Mouse (Mus musculus): ENCODE data around the gene Metrn. TPM values are rescaled to one million over a fixed set of nuclear protein-coding genes. Genes with fewer than 3 reads are reported as not detected.
"Not testable (repeated sequence)": the region's sequence is repeated elsewhere in the genome, so short reads cannot be mapped to it uniquely, and the experiment has no call there.

Gene Metrn
- polyA plus RNA-seq, 1 experiment from 2014 or later: 43.3 TPM

DNA sequence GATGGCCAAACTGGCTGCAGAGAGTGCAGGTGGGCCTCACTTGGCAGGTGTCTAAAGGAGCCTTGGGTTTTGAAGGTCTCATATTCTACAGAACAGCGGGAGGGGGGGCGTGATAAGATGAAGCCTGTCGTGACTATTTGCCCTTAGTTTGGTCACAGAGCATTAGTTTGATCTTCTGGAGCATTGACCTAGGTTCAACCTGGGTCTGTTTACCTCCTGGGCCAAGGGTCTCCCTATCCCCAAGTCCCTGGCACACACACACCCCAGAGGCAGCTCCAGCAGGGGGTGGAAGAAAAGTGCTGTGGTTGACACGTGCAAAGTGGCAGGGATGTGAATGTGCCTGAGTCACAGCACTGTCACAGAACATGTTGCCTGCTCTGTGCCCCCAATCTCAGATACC, 14.0 kb upstream of the Metrn start:
- Histone ChIP-seq H3K27me3 (ENCODE audit: control insufficient read depth, insufficient read depth, low read depth, low read length) (peaks cover 33% of the 10 kb centered on the region), H3K36me3 (ENCODE audit: control insufficient read depth, insufficient read depth, low read length) (no peaks in the 10 kb centered on the region), H3K4me3 (ENCODE audit: low read length) (no peak overlapping the region), H3K4me1 (replicated peaks; ENCODE audit: control insufficient read depth, insufficient read depth, low read length) (peaks cover 3% of the 10 kb centered on the region; the same call in 1 of the 2 replicates), H3K9me3 (ENCODE audit: control insufficient read depth, low read length) (no peaks in the 10 kb centered on the region), H3K9ac (ENCODE audit: low read length) (no peak overlapping the region), H3K4me2 (ENCODE audit: low read depth, low read length) (no peak overlapping the region), H3K27ac (ENCODE audit: low read length) (no peak overlapping the region)
- 63% methylated on average over 4 of the region's 4 CpGs for WGBS
- ATAC-seq (ENCODE audit: low read depth): no peak

DNA sequence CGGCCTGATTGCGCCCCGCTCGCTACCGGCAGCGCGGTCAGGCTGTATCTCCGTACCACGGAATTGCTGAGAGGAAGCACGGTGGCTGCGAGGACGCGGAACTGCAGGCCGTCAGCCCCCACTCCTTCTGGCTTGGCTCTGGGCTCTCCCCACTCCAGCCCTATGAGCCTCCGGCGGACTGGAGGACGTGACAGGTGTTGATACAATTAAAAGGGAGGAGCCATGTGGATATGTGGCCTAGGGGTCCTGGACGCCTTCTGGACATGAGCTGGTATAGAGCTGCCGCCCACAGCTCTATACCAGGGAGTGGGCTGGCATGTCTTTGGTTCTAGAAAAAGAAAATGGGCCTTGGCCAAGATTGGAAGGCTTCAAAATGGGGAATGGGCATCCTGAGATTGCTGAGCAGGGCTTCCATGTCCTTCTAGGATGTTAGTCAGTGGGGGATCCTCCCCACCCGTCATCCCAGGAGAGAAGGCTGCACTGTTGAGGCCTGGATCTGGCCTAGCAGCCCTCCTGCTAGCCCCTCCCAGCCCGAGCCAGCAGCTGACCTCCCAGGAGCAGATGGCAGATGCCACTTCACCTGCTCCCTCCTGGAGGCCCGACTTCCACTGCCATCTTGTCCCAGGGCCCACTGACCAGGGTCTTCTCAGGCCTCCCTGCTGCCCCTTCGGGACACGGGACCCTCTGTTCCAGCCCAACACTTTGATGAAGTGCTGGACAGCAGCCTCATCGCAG, 12.8 kb upstream of the Metrn start:
- ATAC-seq (ENCODE audit: low read depth): peak; percentile 5; the same call in 1 of the 2 replicates
- Histone ChIP-seq H3K4me1 (replicated peaks; ENCODE audit: control insufficient read depth, insufficient read depth, low read length) (peaks cover 3% of the 10 kb centered on the region; the same call in 1 of the 2 replicates), H3K9me3 (ENCODE audit: control insufficient read depth, low read length) (no peaks in the 10 kb centered on the region), H3K27me3 (ENCODE audit: control insufficient read depth, insufficient read depth, low read depth, low read length) (peaks cover 33% of the 10 kb centered on the region), H3K27ac (ENCODE audit: low read length) (no peak overlapping the region), H3K9ac (ENCODE audit: low read length) (peak overlapping the region; percentile 62), H3K36me3 (ENCODE audit: control insufficient read depth, insufficient read depth, low read length) (no peaks in the 10 kb centered on the region), H3K4me3 (ENCODE audit: low read length) (peak overlapping the region; percentile 68), H3K4me2 (ENCODE audit: low read depth, low read length) (peak overlapping the region; percentile 96)
- WGBS: 5% methylated on average over 22 of the region's 25 CpGs

DNA sequence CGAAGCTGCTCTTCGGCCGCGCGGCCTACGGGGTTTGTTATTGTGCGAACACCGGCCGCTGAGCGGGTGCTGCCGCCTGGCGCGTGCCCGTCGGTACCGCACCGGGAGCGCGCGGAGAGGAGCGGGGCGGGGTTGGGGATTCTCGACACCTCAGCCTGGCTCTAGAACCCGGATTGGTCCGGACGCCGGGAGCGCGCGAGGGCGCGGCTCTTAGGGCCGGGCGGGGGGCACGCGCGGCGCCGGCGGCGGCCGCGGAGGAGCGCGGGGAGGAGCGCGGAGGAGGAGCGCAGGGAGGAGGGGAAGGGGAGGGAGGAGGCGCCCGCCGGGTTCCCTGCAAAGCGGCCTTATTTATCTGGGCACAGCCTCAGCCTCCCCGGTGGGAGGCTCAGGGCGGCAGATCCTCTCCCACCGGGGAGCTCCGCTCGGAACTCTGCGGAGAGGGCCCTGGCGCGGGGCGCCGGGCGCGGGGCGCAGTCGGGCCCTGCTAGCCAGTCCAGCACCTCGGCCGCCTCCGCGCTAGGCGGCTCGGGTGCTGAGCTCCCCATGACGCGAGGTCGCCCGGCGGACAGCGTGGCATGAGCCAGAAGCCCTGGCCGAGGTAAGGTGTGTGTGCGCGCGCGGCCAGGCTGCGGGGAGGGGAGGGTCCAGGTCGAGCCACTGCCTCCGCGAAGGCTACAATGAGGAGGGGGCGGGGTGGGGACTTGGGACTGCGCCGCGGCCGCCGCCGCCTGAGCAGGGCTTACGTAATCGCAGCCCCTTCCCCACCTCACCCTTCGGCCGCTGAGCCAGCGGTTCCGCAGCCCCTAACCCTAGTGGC, 12.1 kb upstream of the Metrn start, which contains the start of gene Fbxl16:
Fbxl16 (plus strand) TSS at position 297 of the 817 bp plus-strand sequence.
- Histone ChIP-seq H3K4me1 (replicated peaks; ENCODE audit: control insufficient read depth, insufficient read depth, low read length) (peaks cover 3% of the 10 kb centered on the region; the same call in 1 of the 2 replicates), H3K27ac (ENCODE audit: low read length) (no peak within 1 kb of the TSS), H3K9me3 (ENCODE audit: control insufficient read depth, low read length) (no peaks in the 10 kb centered on the region), H3K27me3 (ENCODE audit: control insufficient read depth, insufficient read depth, low read depth, low read length) (peaks cover 33% of the 10 kb centered on the region), H3K4me3 (ENCODE audit: low read length) (peak within 1 kb of the TSS; percentile 68), H3K36me3 (ENCODE audit: control insufficient read depth, insufficient read depth, low read length) (no peaks in the 10 kb centered on the region), H3K4me2 (ENCODE audit: low read depth, low read length) (peak within 1 kb of the TSS; percentile 96), H3K9ac (ENCODE audit: low read length) (peak within 1 kb of the TSS; percentile 62)
- under 1% methylated on average over 75 of the region's 100 CpGs for WGBS
- peak; percentile 81 for ATAC-seq (ENCODE audit: low read depth)

DNA sequence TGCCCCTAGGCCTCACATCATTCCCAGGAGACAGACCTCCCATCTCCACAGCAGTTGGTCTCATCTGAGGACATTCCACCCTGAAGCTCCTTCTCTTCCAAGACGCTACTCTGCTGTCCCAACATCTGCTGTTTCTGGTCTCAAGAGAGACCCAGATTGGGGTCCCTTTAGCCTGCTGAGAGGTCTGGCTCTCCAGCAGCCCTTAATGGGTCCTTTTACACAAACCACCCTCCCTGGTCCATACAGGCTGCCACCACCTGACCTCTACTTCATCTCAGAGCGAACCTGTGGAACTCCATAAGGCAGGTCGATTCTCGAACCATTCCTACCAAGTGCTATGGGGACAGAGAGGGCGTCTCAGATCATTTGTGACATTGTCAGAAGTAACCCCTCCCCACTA, 11.1 kb upstream of the Metrn start:
- H3K9me3 ChIP-seq (ENCODE audit: control insufficient read depth, low read length): no peaks in the 10 kb centered on the region
- no peak overlapping the region for H3K9ac ChIP-seq (ENCODE audit: low read length)
- ATAC-seq (ENCODE audit: low read depth): no peak
- no peak overlapping the region for H3K27ac ChIP-seq (ENCODE audit: low read length)
- 32% methylated on average over 5 of the region's 5 CpGs for WGBS
- no peaks in the 10 kb centered on the region for H3K36me3 ChIP-seq (ENCODE audit: control insufficient read depth, insufficient read depth, low read length)
- peaks cover 3% of the 10 kb centered on the region; the same call in 1 of the 2 replicates for H3K4me1 ChIP-seq (replicated peaks; ENCODE audit: control insufficient read depth, insufficient read depth, low read length)
- no peak overlapping the region for H3K4me2 ChIP-seq (ENCODE audit: low read depth, low read length)
- H3K27me3 ChIP-seq (ENCODE audit: control insufficient read depth, insufficient read depth, low read depth, low read length): peaks cover 33% of the 10 kb centered on the region
- H3K4me3 ChIP-seq (ENCODE audit: low read length): no peak overlapping the region

DNA sequence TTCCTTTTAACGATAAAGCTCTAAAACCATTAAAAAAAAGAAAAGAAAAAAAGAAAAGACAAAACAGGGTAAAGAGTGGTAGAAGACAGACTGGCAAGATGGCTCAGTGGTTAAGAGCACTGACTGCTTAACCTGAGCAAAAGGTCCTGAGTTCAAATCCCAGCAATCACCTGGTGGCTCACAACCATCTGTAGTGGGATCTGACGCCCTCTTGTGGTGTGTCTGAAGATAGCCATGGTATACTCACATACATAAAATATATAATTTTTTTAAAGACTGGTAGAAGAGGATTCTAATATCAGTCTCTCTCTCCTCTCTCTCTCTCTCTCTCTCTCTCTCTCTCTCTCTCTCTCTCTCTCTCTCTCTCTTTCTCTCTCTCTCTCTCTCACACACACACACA, 10.5 kb upstream of the Metrn start:
- 46% methylated on average over 2 of the region's 2 CpGs for WGBS
- not testable (repeated sequence) for ATAC-seq (ENCODE audit: low read depth)
- H3K27me3 ChIP-seq (ENCODE audit: control insufficient read depth, insufficient read depth, low read depth, low read length): peaks cover 33% of the 10 kb centered on the region

DNA sequence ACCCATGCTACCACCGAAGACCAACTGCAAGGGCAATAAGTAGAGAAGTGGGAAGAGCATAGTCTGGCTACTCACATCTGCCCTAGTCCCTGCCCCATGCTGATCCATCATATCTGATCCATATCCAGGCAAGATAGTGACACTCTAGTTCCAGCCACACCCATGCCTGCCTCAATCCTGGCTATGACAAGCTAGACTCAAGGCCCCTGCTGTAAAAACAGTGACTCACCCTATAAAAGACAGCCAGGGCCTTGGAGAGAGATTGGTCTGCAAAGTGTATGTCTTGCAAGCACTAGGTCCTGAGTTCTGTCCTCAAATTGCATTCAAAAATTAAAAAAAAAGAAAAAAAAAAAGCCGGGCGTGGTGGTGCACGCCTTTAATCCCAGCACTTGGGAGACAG, 9.6 kb upstream of the Metrn start:
- Histone ChIP-seq H3K4me3 (ENCODE audit: low read length) (no peak overlapping the region), H3K27ac (ENCODE audit: low read length) (no peak overlapping the region), H3K27me3 (ENCODE audit: control insufficient read depth, insufficient read depth, low read depth, low read length) (peaks cover 33% of the 10 kb centered on the region), H3K4me1 (replicated peaks; ENCODE audit: control insufficient read depth, insufficient read depth, low read length) (peaks cover 3% of the 10 kb centered on the region; the same call in 1 of the 2 replicates), H3K4me2 (ENCODE audit: low read depth, low read length) (no peak overlapping the region), H3K9me3 (ENCODE audit: control insufficient read depth, low read length) (no peaks in the 10 kb centered on the region), H3K36me3 (ENCODE audit: control insufficient read depth, insufficient read depth, low read length) (no peaks in the 10 kb centered on the region), H3K9ac (ENCODE audit: low read length) (no peak overlapping the region)
- ATAC-seq (ENCODE audit: low read depth): no peak
- 67% methylated on average over 4 of the region's 4 CpGs for WGBS

More for the DNA sequence above, 10.5 kb upstream of the Metrn start:
- not testable (repeated sequence) for H3K4me1 ChIP-seq (replicated peaks; ENCODE audit: control insufficient read depth, insufficient read depth, low read length); H3K4me2 ChIP-seq (ENCODE audit: low read depth, low read length); H3K4me3 ChIP-seq (ENCODE audit: low read length); H3K9me3 ChIP-seq (ENCODE audit: control insufficient read depth, low read length); H3K36me3 ChIP-seq (ENCODE audit: control insufficient read depth, insufficient read depth, low read length); H3K27ac ChIP-seq (ENCODE audit: low read length); H3K9ac ChIP-seq (ENCODE audit: low read length)

DNA sequence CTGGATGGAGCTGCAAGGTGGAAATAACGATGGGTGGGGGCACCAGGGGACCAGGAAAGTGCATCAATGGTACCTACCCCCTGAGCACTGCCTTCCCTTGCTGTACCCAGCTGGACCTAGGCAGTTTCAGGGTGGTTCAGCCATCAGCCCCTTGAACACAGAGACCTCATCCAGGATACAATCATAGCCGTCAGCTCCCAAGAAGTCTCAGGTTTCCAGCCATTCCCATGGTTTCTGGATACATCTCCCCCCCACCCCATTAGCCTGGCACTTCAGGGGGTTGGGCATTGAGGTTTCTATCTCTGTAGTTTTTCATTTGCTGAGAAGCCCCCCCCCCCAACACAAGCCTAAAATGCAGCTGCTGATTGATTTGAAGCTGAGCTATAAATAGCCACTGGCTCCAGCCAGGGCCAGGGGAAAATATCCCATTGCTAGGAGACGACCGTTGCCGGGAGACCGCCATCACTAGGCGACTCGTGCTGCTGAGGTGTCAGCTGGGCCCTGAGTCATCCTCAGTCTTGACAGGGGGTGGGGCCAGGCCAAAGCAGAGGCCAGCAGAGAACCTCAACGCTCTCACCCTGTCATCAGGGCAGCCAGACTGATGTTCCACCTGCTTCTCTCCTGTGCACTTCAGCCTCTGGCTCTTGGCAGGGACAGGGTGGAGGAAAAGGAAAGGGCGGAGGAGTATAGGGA, 6.0 kb upstream of the Metrn start:
- no peak overlapping the region for H3K4me3 ChIP-seq (ENCODE audit: low read length)
- whole genome bisulfite sequencing: 7% methylated on average over 10 of the region's 10 CpGs
- ATAC-seq (ENCODE audit: low read depth): 0 out of 2 replicates have a peak, but pooled peaks have one; percentile 40
- no peaks in the 10 kb centered on the region for H3K4me1 ChIP-seq (replicated peaks; ENCODE audit: control insufficient read depth, insufficient read depth, low read length)
- no peak overlapping the region for H3K27ac ChIP-seq (ENCODE audit: low read length)
- H3K36me3 ChIP-seq (ENCODE audit: control insufficient read depth, insufficient read depth, low read length): no peaks in the 10 kb centered on the region
- no peak overlapping the region for H3K9ac ChIP-seq (ENCODE audit: low read length)
- no peak overlapping the region for H3K4me2 ChIP-seq (ENCODE audit: low read depth, low read length)
- no peaks in the 10 kb centered on the region for H3K9me3 ChIP-seq (ENCODE audit: control insufficient read depth, low read length)
- H3K27me3 ChIP-seq (ENCODE audit: control insufficient read depth, insufficient read depth, low read depth, low read length): peaks cover 1% of the 10 kb centered on the region; the same call in 1 of the 2 replicates

DNA sequence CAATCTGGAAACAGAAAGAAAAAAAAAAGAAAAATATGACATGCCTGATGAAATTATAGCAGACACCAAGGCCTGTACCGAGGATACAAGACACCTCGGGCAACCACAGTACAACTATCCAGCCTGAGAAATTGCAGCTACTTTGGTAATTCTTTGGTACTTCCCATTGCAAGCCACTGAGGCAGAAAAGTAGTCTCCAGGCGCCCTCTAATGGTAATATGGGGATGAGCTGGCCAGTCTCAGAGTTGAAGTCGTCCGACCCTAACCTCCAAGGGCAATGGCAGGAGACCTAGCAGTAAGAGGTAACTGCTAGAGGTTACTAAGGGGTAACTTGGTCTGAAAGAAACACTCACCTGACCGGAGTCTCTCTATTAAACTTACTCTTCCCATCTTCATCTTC, 4.1 kb upstream of the Metrn start:
- no peaks in the 10 kb centered on the region for H3K9me3 ChIP-seq (ENCODE audit: control insufficient read depth, low read length)
- H3K4me1 ChIP-seq (replicated peaks; ENCODE audit: control insufficient read depth, insufficient read depth, low read length): peaks cover 9% of the 10 kb centered on the region
- no peaks in the 10 kb centered on the region for H3K36me3 ChIP-seq (ENCODE audit: control insufficient read depth, insufficient read depth, low read length)
- H3K4me3 ChIP-seq (ENCODE audit: low read length): no peak overlapping the region
- 4% methylated on average over 6 of the region's 6 CpGs for WGBS
- H3K4me2 ChIP-seq (ENCODE audit: low read depth, low read length): no peak overlapping the region
- no peak overlapping the region for H3K27ac ChIP-seq (ENCODE audit: low read length)
- ATAC-seq (ENCODE audit: low read depth): peak; percentile 32; the same call in 1 of the 2 replicates
- no peak overlapping the region for H3K9ac ChIP-seq (ENCODE audit: low read length)
- H3K27me3 ChIP-seq (ENCODE audit: control insufficient read depth, insufficient read depth, low read depth, low read length): no peaks in the 10 kb centered on the region
